Mouse (Mus musculus) induced T-regulatory cell, adult 2 months (primary cell): ENCODE measurements around the gene Ssbp1.

ENCODE experiments used
- DNase-seq: peaks from one replicate; pipeline ENCODE4 v3.0.0-alpha.2; 2012; ENCODE audit warnings: low read depth

Ssbp1 gene

GRCm38 (mm10) chr6:40470916-40471719 is at the start of gene Ssbp1:
Gene Ssbp1, plus strand, starts transcription at chr6:40471352.
- peak; percentile 97 for DNase-seq

GRCm38 (mm10) chr6:40423013-40423412 is 48.1 kb upstream of the Ssbp1 start:
- DNase-seq = no peak

DNA sequence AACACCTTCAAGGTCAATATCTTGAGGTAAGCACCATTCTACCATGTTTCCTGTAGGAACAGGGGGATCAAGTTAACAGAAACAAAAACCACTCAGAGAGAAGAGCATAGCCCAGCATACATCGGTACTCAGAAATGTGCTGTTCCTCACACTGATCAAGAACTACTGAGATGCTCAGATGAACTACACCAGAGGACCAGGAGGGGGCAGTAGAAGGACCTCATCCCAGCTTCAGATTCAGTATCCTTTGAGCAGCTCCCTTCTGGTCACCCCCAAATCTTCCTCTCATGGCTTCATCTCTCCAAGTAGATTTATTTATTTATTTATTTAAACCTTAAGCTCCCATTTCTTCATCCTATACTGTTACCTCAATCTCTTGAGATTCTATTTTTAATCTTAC is 47.4 kb upstream of the Ssbp1 start:
- peak; percentile 81 for DNase-seq

GRCm38 (mm10) chr6:40427441-40427840 is 43.7 kb upstream of the Ssbp1 start:
- no peak for DNase-seq

GRCm38 (mm10) chr6:40428696-40429095 is 42.5 kb upstream of the Ssbp1 start:
- no peak for DNase-seq

DNA sequence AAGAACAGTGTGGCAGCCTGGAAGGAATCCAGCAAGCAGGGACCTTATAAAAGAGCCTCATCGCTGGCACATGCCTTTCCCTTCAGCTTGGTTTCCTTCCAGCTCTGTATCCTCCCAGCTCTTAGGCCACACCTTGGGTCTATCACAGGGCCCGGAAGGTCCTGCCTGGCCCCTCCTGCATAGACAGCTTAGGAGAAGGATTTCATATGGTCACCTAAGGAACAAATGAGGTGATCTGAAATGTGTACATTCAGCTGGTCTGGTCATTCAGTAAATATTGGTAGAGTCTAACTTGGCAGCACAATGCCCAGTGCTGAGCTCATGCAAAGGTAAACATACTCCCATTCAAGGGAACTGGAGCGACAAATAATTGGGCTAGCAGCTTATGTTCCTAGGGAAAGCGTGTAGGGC is 41.6 kb upstream of the Ssbp1 start:
- DNase-seq = no peak

GRCm38 (mm10) chr6:40430251-40430650 is 40.9 kb upstream of the Ssbp1 start:
- no peak for DNase-seq

DNA sequence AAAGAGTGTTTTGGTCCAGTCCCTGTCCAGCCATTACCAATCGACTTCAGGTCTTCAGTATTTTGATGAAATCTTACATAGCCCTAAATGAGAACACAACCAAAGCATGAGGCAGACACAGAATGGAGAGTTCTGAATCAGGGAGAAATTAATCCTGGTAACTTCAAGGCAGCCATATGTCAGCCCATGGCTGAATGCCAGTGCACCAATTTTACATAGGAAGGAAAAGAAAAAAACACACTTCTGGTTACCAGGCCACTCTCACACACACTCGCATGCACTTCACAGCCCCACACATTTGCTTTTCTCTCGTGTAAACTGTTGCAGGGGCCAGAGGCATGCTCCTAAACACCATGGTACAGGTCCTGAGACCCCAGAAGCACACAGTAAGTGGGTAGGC is 40.3 kb upstream of the Ssbp1 start:
- no peak for DNase-seq

GRCm38 (mm10) chr6:40431356-40431755 is 39.8 kb upstream of the Ssbp1 start:
- no peak for DNase-seq

DNA sequence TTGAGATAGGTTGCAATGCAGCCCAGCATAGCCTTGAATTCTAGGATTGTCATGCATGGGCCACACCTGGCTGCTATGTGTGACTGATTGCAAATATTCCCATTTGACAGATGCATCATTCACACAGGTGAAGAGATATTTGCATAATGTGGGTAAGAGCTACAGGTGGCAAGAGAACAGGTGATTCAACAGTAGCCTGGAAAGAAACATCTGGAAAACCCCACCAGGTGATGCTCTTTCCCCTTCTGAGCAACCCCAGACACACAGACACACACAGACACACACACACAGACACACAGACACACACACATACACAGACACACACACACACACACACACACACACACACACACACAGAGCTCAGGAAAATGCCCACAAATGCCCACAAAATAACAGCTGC is 39.3 kb upstream of the Ssbp1 start:
- DNase-seq = no peak

DNA sequence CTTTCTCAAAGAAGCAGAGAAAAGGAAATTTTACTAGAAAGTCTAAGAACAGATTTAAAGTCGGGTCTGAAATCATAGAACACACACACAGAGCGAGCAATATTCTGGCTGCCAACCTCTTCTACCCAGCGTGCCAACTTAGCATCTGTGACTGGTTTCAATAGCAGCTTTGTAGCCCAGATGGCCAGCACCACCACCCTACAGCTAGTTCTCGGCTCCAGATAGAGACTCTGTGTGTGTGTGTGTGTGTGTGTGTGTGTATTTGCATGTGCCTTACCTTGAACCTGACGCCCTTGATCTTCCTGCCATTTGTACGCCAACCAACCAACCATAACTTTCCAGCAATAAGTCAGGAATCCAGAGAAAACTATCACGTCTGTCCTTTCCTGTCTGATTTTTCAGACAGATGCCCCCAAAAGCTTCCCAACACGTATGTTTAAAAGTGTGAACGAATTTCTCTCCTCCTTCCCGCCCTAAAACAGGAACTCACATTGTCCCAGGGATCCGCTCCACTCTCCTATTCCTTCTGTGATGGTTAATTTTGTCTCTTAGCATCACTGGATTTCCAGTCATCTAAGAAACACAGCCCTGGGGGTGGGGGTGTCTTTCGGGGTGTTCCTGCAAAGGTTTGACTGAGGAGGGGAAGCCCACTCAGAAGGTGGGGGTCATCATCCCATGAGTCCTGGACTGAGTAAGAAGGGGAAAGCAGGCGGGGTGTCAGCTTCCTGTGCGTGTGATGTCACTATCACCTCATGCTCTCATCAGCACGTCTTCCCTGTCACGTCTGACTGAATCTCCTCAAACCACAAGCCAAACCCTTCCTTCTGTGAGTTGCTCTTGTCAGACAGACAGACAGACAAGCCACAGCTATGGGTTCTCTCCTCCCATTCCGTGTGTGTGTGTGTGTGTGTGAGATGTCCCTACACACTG is 38.5 kb upstream of the Ssbp1 start:
- peak; percentile 58 for DNase-seq

DNA sequence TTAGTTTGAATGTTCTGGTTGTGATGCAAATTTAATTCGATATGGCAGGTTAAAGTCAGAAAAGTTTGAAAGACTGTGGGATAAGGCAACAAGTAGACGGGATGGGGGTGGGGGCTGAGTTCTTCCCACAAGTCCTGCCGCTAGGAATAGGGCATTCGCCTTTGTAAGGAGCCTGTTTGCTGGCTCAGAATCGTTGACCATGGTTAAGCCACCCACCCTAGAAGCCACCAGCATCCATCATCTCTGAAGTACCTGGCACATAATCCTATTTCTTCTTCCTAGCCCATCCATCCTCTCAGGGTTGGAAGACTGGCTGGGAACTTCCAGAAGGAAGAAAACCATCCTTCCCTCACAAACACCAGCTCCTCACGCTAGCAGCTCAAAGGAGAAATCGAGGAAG is 36.5 kb upstream of the Ssbp1 start:
- DNase-seq = no peak

DNA sequence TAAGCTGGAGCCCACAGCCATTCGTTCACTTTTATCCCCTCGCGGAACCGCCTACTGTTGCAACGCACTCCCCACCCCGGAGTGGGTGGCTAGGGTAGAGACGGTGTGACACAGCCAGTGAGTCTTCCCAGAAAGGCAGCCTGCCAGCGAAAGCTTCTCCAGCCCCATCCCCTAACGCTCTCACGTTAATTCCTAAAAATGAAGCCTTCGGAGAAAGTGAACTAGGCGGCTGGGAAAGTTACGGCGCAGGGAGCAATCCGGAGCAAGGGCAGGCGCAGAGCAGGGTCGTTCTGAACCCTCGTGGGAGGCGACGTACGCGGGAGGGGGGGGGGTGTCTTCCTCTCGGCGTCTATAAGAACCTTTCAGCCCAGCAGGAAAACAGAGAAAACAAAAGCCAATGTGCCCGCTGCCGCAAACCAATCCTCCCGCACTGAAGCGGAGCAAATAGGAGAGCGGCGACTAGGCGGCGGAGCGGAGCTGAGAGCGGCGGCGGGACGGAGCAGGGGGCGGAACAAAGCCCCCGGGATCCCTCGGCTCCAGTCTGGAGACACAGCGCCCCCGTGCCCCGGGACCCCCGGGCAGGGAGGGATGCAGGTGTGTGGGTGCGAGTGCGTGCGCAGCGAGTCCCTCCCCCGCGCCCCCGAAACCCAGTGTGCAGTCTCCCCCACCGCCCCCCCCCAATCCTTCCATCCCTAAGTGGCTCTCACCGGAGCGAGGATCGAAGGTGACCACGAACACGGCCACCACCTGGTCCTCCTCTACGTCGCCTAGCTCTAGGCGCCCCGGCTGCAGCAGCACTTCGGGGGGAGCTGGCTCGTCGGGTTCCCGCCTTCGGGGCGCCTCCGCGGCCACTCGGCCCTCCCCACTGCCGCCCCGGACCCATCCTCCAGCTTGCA is 35.8 kb upstream of the Ssbp1 start:
- peak; percentile 60 for DNase-seq

DNA sequence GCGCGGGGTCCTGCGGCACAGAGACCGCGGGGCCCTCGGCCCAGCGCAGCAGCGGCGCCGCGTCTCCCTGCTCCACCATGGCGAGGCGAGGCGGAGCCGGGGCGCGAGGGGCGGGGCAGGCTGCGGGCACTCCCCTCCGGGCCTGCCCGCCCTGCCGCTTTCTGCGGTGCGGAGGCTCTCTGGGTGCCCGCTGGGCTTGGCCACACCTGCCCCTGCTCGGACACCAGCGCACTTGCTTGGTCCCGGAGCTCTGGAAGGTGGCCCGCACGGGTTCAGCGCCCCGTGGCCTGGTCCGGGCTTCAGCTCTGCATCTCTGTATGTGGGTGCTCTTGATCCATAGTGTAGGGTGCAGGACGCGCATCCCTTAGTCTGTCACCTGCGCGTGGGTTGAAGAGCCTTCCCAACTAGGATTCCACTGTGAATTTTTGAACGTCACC is 35.1 kb upstream of the Ssbp1 start, which contains the start of gene E330009J07Rik:
Gene E330009J07Rik, minus strand, starts transcription at position 89 of the 437 bp plus-strand sequence.
- peak; percentile 84 for DNase-seq

GRCm38 (mm10) chr6:40438936-40439335 is 32.2 kb upstream of the Ssbp1 start, which contains the start of gene Wee2:
Gene Wee2, plus strand, starts transcription at chr6:40439088.
- no peak for DNase-seq

DNA sequence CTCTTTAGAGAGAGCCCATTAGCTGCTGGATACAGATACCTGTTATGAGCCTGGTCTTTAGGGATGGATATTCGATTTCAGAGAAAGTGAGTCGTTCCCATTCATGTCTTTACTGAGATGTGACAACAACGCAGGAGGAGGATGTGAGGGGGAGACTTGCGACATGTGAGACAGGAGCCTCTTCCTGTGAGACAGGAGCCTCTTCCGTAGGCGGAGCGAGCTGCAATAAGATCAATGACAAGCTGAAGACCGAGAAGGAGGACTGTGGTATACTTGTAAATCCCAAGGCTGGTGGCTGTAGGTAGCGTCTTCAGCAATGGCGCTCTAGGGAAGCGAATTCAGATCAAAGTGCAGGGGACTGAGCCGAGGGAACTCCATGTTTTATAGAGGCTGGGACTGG is 31.4 kb upstream of the Ssbp1 start:
- peak; percentile 74 for DNase-seq

DNA sequence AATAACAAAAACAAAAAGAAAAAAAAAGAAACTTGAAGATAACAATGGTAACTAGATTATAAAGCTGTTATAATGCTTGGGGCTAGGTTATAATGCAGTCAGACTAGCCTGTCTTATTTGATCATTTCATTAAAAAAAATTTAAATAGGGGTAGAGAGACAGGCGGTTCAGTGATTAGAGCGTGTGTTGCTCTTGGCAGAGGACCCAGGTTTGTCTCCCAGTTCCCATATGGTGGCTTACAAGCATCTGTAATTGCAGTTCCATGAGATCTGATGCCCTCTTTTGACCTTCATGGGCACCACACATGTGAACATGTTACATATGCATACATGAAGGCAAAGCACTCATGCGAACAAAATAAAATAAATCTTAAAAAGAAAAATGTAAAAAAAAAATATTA is 29.9 kb upstream of the Ssbp1 start:
- no peak for DNase-seq

DNA sequence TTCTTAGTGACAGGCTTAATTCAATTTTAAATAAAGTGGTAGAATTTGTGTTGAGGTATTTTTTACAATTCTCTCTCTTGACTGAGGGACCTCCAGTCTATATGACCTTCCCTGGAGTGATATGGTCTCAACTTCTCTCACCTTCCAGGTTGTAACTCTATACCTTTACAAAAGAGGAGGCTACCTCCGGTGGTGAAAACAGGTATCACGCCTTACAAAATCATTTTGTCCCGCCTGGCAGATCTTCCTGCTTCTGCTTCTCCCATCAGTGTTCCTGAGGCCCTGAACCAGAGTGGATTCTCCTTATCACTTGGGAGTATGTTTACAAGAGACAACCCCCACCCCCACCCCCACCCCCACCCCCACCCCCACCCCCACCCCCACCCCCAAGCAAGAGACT is 29.4 kb upstream of the Ssbp1 start:
- peak; percentile 46 for DNase-seq

DNA sequence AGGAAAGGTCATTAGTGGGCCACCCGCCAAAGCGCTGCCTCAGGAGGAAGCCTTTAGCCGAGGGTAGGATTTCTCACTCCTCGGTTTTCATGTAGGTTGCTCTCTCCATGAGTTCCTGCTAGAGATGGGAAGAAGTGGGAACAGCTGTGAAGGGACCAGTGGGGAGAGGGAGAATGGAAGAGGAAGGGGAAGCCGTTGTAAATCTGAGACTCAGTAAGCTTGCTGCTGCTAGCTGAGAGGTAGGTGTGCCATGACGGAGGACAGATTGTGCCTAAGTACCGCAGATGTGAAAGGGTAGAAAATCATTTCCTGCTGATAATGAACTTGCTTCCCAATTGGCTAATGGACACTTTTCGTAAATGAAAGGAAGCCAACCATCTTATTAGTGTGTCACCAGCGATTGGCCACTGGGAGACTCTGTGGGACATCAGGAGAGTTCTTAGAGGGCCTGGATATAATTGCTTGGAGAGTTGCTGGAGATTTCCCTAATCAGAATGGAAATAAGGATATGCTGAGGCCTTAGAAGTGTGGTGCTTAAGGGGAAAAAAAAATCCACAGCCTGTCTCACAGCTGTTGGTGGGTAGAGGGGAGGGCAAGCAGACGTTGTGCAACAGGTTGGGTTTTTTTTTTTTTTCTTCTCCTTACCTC is 27.7 kb upstream of the Ssbp1 start:
- no peak for DNase-seq

DNA sequence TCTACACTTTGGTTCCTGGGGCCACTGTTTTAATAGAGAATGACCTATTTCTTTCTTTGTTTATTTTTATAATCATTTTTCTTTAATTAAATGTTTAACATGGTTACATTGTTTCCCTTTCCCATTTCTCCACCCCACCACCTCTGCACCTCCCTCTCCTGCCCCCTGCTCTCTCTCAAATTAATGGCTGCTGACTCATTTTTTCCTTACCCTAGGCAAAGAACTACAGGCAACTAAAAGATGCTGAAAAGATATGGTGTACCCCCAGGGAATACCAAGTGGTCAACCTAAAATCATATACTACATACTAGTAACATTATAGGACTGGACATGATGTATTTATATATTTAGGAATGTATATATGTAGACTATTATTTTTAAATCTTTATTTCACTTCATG is 22.5 kb upstream of the Ssbp1 start:
- DNase-seq = no peak

DNA sequence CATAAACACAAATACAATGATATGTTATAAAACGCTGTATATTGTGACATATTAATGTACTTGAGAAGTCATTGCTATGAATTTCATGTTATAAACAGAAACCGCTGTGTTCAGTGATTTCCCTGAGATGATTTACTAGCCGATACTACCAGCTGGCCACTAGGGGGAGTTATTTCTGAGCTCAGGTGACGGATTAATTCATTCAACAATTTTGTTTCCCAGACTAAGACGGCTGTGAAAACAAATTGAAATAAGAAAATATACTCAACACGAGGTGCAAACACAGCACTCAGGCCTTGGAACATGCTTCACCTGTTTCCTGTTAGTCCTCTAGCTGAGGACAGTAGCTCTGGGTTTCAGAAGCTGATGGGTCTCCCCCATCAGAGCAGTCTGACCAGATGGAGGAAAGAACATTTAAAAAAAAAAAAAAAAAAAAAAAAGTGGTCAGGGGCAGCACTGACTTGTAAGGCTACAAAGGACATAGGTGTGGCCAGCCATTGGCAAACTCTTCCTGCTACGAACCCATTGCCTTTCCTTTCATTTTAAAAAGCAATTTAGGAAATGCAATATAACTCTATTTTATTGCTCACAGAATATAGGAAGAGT is 16.6 kb upstream of the Ssbp1 start:
- peak; percentile 66 for DNase-seq
